Mouse (Mus musculus) MEL (cell line): ENCODE measurements around the gene Tspo2. TPM values are rescaled to one million over a fixed set of nuclear protein-coding genes. Genes with fewer than 3 reads are reported as not detected.
A peak's percentile ranks its signal among the peaks of the same experiment; 100 is the strongest.

Experiments
- DNase-seq: peaks from one replicate; pipeline ENCODE4 v3.0.0; 2011; ENCODE audit warnings: low read depth, low spot score
- H3K27ac ChIP-seq: 2 replicates; pipeline ENCODE4 v1.5.1; 2012; ENCODE audit warnings: low read depth, mild to moderate bottlenecking, control low read depth, low read length, moderate library complexity; ENCODE audit not compliant: control insufficient read depth
- H3K27me3 ChIP-seq, 2 experiments: fragments of 150-350 bp in 1 of 2; sonication (generic) in 1 of 2; 2 replicates each; pipeline ENCODE4 v1.6.1; 2012; ENCODE audit warnings: low read length in 2 of 2, mild to moderate bottlenecking in 2 of 2, improper control_type of control experiment in 1 of 2, moderate library complexity in 1 of 2; ENCODE audit not compliant: insufficient read depth in 2 of 2, control insufficient read depth in 1 of 2
- H3K36me3 ChIP-seq, 2 experiments: 2 replicates each; pipeline ENCODE4 v1.6.1; 2012 to 2014; ENCODE audit warnings: low read length in 2 of 2, improper control_type of control experiment in 1 of 2, inconsistent platforms in 1 of 2, mild to moderate bottlenecking in 1 of 2; ENCODE audit not compliant: insufficient read depth in 2 of 2, control insufficient read depth in 1 of 2
- H3K4me1 ChIP-seq, 2 experiments: fragments of 150-350 bp in 1 of 2; sonication (generic) in 1 of 2; 2 replicates each; pipeline ENCODE4 v1.6.1; 2012; ENCODE audit warnings: low read length in 2 of 2, improper control_type of control experiment in 1 of 2, mild to moderate bottlenecking in 1 of 2; ENCODE audit not compliant: insufficient read depth in 2 of 2, control insufficient read depth in 1 of 2
- H3K4me3 ChIP-seq, 2 experiments: fragments of 150-350 bp in 1 of 2; sonication (generic) in 1 of 2; 2 replicates each; pipeline ENCODE4 v1.5.1; 2012; ENCODE audit warnings: low read depth in 2 of 2, low read length in 2 of 2, mild to moderate bottlenecking in 2 of 2, moderate library complexity in 2 of 2, control low read depth in 1 of 2, improper control_type of control experiment in 1 of 2; ENCODE audit not compliant: control insufficient read depth in 1 of 2, insufficient read depth in 1 of 2
- H3K79me2 ChIP-seq: 2 replicates; pipeline ENCODE4 v1.6.1; 2012; ENCODE audit warnings: mild to moderate bottlenecking, low read length, moderate library complexity; ENCODE audit not compliant: control insufficient read depth, poor library complexity, insufficient read depth
- H3K9ac ChIP-seq: 2 replicates; pipeline ENCODE4 v1.6.1; 2012; ENCODE audit warnings: low read depth, mild to moderate bottlenecking, control low read depth, low read length, moderate library complexity; ENCODE audit not compliant: control insufficient read depth, poor library complexity, severe bottlenecking
- H3K9me3 ChIP-seq: fragments of 150-350 bp; sonication (generic); replicated peaks from 2 replicates; pipeline ENCODE4 v1.6.1; 2012; ENCODE audit warnings: mild to moderate bottlenecking, low read length, improper control_type of control experiment, moderate library complexity; ENCODE audit not compliant: insufficient read depth
- CTCF ChIP-seq, 3 experiments: IDR thresholded peaks in 2 of 3; conservative IDR thresholded peaks in 1 of 3; 2 replicates each; pipeline ENCODE4 v1.5.1; 2011 to 2012; ENCODE audit warnings: low read length in 3 of 3, low read depth in 2 of 3, mild to moderate bottlenecking in 2 of 3, improper control_type of control experiment in 1 of 3, inconsistent platforms in 1 of 3, mixed read lengths in 1 of 3, moderate library complexity in 1 of 3; ENCODE audit not compliant: control insufficient read depth in 1 of 3, insufficient read depth in 1 of 3, poor library complexity in 1 of 3, severe bottlenecking in 1 of 3
- ELF1 ChIP-seq: IDR thresholded peaks from 2 replicates; pipeline ENCODE4 v1.6.1; 2014; ENCODE audit warnings: low read depth, mild to moderate bottlenecking, inconsistent platforms, low read length, improper control_type of control experiment, moderate library complexity
- GATA1 ChIP-seq: IDR thresholded peaks from 2 replicates; pipeline ENCODE4 v1.6.1; 2011; ENCODE audit warnings: low read depth, low read length, improper control_type of control experiment
- KAT2A ChIP-seq: conservative IDR thresholded peaks from 2 replicates; pipeline ENCODE4 v1.6.1; 2012; ENCODE audit warnings: low read depth, low read length, improper control_type of control experiment, inconsistent platforms
- MAX ChIP-seq: IDR thresholded peaks from 2 replicates; pipeline ENCODE4 v1.6.1; 2011; ENCODE audit warnings: low read length, improper control_type of control experiment
- MAZ ChIP-seq: IDR thresholded peaks from 2 replicates; pipeline ENCODE4 v1.6.1; 2012; ENCODE audit warnings: low read depth, mild to moderate bottlenecking, inconsistent platforms, low read length, improper control_type of control experiment
- MXI1 ChIP-seq: IDR thresholded peaks from 2 replicates; pipeline ENCODE4 v1.6.1; 2011; ENCODE audit warnings: mild to moderate bottlenecking, low read depth, low read length, improper control_type of control experiment
- NRF1 ChIP-seq: IDR thresholded peaks from 2 replicates; pipeline ENCODE4 v1.6.1; 2014; ENCODE audit warnings: low read depth, mild to moderate bottlenecking, inconsistent platforms, low read length, improper control_type of control experiment, moderate library complexity; ENCODE audit not compliant: poor library complexity, insufficient read depth, severe bottlenecking
- POLR2AphosphoS5 ChIP-seq: IDR thresholded peaks from 2 replicates; pipeline ENCODE4 v1.6.1; 2012; ENCODE audit warnings: low read depth, borderline replicate concordance, mild to moderate bottlenecking, inconsistent platforms, low read length, moderate library complexity, mixed read lengths
- RAD21 ChIP-seq: IDR thresholded peaks from 2 replicates; pipeline ENCODE4 v1.6.1; 2011; ENCODE audit warnings: mild to moderate bottlenecking, low read depth, low read length, improper control_type of control experiment
- SIN3A ChIP-seq: IDR thresholded peaks from 2 replicates; pipeline ENCODE4 v1.6.1; 2012; ENCODE audit warnings: low read length, improper control_type of control experiment, inconsistent platforms
- SMC3 ChIP-seq: IDR thresholded peaks from 2 replicates; pipeline ENCODE4 v1.6.1; 2011; ENCODE audit warnings: low read depth, low read length, improper control_type of control experiment
- TAL1 ChIP-seq: IDR thresholded peaks from 2 replicates; pipeline ENCODE4 v1.6.1; 2012; ENCODE audit warnings: mild to moderate bottlenecking, inconsistent platforms, low read length, moderate library complexity, mixed read lengths
- TBP ChIP-seq: IDR thresholded peaks from 2 replicates; pipeline ENCODE4 v1.8.0; 2011; ENCODE audit warnings: low read depth, low read length, improper control_type of control experiment
- USF2 ChIP-seq, 2 experiments: IDR thresholded peaks; 2 replicates each; pipeline ENCODE4 v1.6.1; 2011 to 2012; ENCODE audit warnings: improper control_type of control experiment in 2 of 2, low read length in 2 of 2, borderline replicate concordance in 1 of 2, inconsistent platforms in 1 of 2, low read depth in 1 of 2, mild to moderate bottlenecking in 1 of 2; ENCODE audit not compliant: insufficient read depth in 1 of 2
- ZC3H11A ChIP-seq: IDR thresholded peaks from 2 replicates; pipeline ENCODE4 v1.6.1; 2012; ENCODE audit warnings: low read depth, mild to moderate bottlenecking, inconsistent platforms, low read length, improper control_type of control experiment
- ZKSCAN1 ChIP-seq: IDR thresholded peaks from 2 replicates; pipeline ENCODE4 v1.6.1; 2012; ENCODE audit warnings: low read depth, mild to moderate bottlenecking, inconsistent platforms, low read length, improper control_type of control experiment, moderate library complexity
- ZNF384 ChIP-seq: IDR thresholded peaks from 2 replicates; pipeline ENCODE4 v1.6.1; 2012; ENCODE audit warnings: low read depth, mild to moderate bottlenecking, inconsistent platforms, low read length, improper control_type of control experiment
- polyA plus RNA-seq, 2 experiments: library from polyadenylated mRNA; stranded (reverse) in 1 of 2; unstranded in 1 of 2; fragments of >175 nt in 1 of 2; fragments of >200 nt in 1 of 2; gene quantifications; 2 replicates each; pipeline versions ENCODE4 v1.2.1 to v1.2.4; 2012; ENCODE audit warnings: low replicate concordance in 2 of 2, low read depth in 1 of 2; ENCODE audit not compliant: insufficient read length in 2 of 2, insufficient read depth in 1 of 2, missing spikeins in 1 of 2
- total RNA-seq: library from RNA; depleted of rRNA; stranded (reverse); fragments of 300-350 nt; gene quantifications from 2 replicates; pipeline ENCODE4 v1.2.3, GENCODE M21; 2012

Gene Tspo2
- total and polyA plus RNA-seq, 3 experiments: 3.7 to 14.6 TPM; not detected in 1

- Histone ChIP-seq H3K4me3 (no peak overlapping the region), H3K27ac (no peak overlapping the region), H3K4me1 (peaks cover 11 to 15% of the 10 kb centered on the region in 2 experiments), H3K27me3 (no peaks in the 10 kb centered on the region), H3K79me2 (no peaks in the 10 kb centered on the region; the same call in 1 of the 2 replicates), H3K36me3 (peaks cover 0 to 20% of the 10 kb centered on the region in 2 experiments; a peak in 2 of 4 replicates), H3K9ac (0 out of 2 replicates have a peak overlapping the region, but pooled peaks have one; percentile 6), H3K9me3 (no peaks in the 10 kb centered on the region)
- TF ChIP-seq USF2 (IDR thresholded peaks at IDR 0.05; ENCODE audit: borderline replicate concordance in 1 of 2, insufficient read depth in 1 of 2, low read depth in 1 of 2, low read length in 2 of 2): no peak
- no peak for TF ChIP-seq ZKSCAN1
- no peak for TF ChIP-seq KAT2A
- TF ChIP-seq SMC3: no peak
- TF ChIP-seq TBP: no peak
- DNase-seq: no peak
These were observed 33.8 kb downstream of the Tspo2 start for GRCm38 (mm10) chr17:48417521-48417920.

- Histone ChIP-seq H3K36me3 (peaks cover 0 to 24% of the 10 kb centered on the region in 2 experiments; a peak in 2 of 4 replicates), H3K27ac (no peak overlapping the region), H3K9me3 (no peaks in the 10 kb centered on the region), H3K4me3 (no peak overlapping the region), H3K4me1 (peaks cover 11 to 15% of the 10 kb centered on the region in 2 experiments), H3K9ac (no peak overlapping the region), H3K27me3 (no peaks in the 10 kb centered on the region), H3K79me2 (peaks cover 5% of the 10 kb centered on the region)
- no peak for TF ChIP-seq POLR2AphosphoS5
- TF ChIP-seq ZC3H11A: peak; percentile 61
- TF ChIP-seq ZNF384: peak; percentile 75
- TF ChIP-seq SIN3A: no peak
- peak; percentile 77 for TF ChIP-seq RAD21
- TF ChIP-seq SMC3: peak; percentile 76
- TF ChIP-seq ELF1: no peak
- peak; percentile 55 to 80 (median 56) for TF ChIP-seq CTCF (IDR thresholded peaks at IDR 0.05 in 2 of 3, conservative IDR thresholded peaks at IDR 0.05 in 1 of 3; ENCODE audit: control insufficient read depth in 1 of 3, insufficient read depth in 1 of 3, low read depth in 2 of 3, low read length in 3 of 3, poor library complexity in 1 of 3, severe bottlenecking in 1 of 3)
- DNase-seq: peak; percentile 71
These were observed 34.7 kb downstream of the Tspo2 start for GRCm38 (mm10) chr17:48416425-48417195.

GRCm38 (mm10) chr17:48416011-48416410 lies 35.3 kb downstream of the Tspo2 start:
- no peak overlapping the region for H3K9ac ChIP-seq
- no peak for DNase-seq
- H3K4me3 ChIP-seq: no peak overlapping the region
- H3K4me1 ChIP-seq: peaks cover 11 to 15% of the 10 kb centered on the region in 2 experiments
- H3K79me2 ChIP-seq: peaks cover 7% of the 10 kb centered on the region
- peaks cover 0 to 28% of the 10 kb centered on the region in 2 experiments; a peak in 2 of 4 replicates for H3K36me3 ChIP-seq
- H3K9me3 ChIP-seq: no peaks in the 10 kb centered on the region
- no peak overlapping the region for H3K27ac ChIP-seq
- no peaks in the 10 kb centered on the region for H3K27me3 ChIP-seq
- TF ChIP-seq NRF1 (no peak), KAT2A (no peak), CTCF (IDR thresholded peaks at IDR 0.05 in 2 of 3, conservative IDR thresholded peaks at IDR 0.05 in 1 of 3; ENCODE audit: control insufficient read depth in 1 of 3, insufficient read depth in 1 of 3, low read depth in 2 of 3, low read length in 3 of 3, poor library complexity in 1 of 3, severe bottlenecking in 1 of 3) (no peak), MXI1 (no peak), MAZ (no peak), TAL1 (no peak), GATA1 (no peak), MAX (no peak), SMC3 (no peak)
